Mouse (Mus musculus): ENCODE measurements around the gene Iqgap1. TPM values are rescaled to one million over a fixed set of nuclear protein-coding genes. Genes with fewer than 3 reads are reported as not detected.

The Iqgap1 gene
- polyA plus RNA-seq, 1 experiment from 2014 or later: 476 TPM

DNA sequence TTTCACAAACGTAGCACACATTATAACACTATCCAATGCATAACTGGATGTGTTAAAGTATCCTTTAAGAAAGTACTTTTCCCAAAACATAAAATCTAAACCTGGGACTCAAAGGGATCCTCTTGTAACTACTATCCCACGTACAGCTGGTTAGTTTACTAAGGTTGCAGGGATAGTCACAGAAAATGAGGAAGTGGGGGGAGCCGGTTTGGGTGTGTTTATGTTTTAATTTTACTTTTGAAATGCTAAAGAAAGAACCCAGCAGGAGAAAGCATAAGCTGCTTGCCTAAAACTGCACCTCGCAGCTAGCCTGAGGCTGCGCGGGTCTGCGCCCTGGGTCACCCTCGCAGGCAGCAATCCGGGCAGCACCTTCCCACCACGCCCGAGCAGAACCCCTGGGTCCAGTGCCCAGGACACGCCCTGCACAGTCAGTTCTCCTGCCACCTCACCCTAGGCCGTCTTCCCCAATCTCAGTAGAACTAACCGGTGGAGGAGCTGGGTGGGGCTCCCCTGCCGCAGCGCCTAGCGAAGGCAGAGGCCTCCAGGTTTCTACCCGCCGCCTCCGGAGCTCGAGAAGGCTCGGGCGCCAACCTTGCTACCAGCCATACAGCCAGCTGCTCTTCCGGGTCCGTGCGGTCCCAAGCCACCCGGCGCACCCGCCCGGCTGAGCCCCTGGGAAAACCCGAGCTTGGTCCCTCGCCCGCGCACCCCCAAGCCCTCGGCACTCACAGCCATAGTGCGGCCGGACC, 23.2 kb downstream of the Iqgap1 start:
- under 1% methylated on average over 31 of the region's 37 CpGs for WGBS (ENCODE audit: missing documents)
- H3K4me3 ChIP-seq (ENCODE audit: inconsistent target): peak overlapping the region; percentile 85
- H3K27ac ChIP-seq: peak overlapping the region; percentile 78
- peaks cover 22% of the 10 kb centered on the region; the same call in 1 of the 2 replicates for H3K36me3 ChIP-seq (ENCODE audit: inconsistent target)
- H3K79me2 ChIP-seq (ENCODE audit: inconsistent target): peaks cover 54% of the 10 kb centered on the region

GRCm38 (mm10) chr7:80799307-80799706, 26.5 kb downstream of the Iqgap1 start:
- Histone ChIP-seq H3K4me3 (ENCODE audit: inconsistent target) (no peak overlapping the region), H3K36me3 (ENCODE audit: inconsistent target) (peaks cover 51% of the 10 kb centered on the region), H3K27ac (no peak overlapping the region; the same call in 1 of the 2 replicates), H3K79me2 (ENCODE audit: inconsistent target) (peaks cover 86% of the 10 kb centered on the region)
- WGBS (ENCODE audit: missing documents): 61% methylated on average over 4 of the region's 5 CpGs

GRCm38 (mm10) chr7:80796805-80797567, 28.8 kb downstream of the Iqgap1 start:
- H3K36me3 ChIP-seq (ENCODE audit: inconsistent target): peaks cover 63% of the 10 kb centered on the region
- H3K4me3 ChIP-seq (ENCODE audit: inconsistent target): no peak overlapping the region
- WGBS (ENCODE audit: missing documents): 75% methylated on average over 15 of the region's 15 CpGs
- no peak overlapping the region for H3K27ac ChIP-seq
- H3K79me2 ChIP-seq (ENCODE audit: inconsistent target): peaks cover 99% of the 10 kb centered on the region

GRCm38 (mm10) chr7:80796258-80796657, 29.5 kb downstream of the Iqgap1 start:
- H3K27ac ChIP-seq: no peak overlapping the region
- H3K36me3 ChIP-seq (ENCODE audit: inconsistent target): peaks cover 63% of the 10 kb centered on the region
- WGBS (ENCODE audit: missing documents): 100% methylated on average over 6 of the region's 6 CpGs
- H3K4me3 ChIP-seq (ENCODE audit: inconsistent target): no peak overlapping the region
- peaks cover 99% of the 10 kb centered on the region for H3K79me2 ChIP-seq (ENCODE audit: inconsistent target)

- no peak overlapping the region for H3K4me3 ChIP-seq (ENCODE audit: inconsistent target)
- 54% methylated on average over 5 of the region's 5 CpGs for WGBS (ENCODE audit: missing documents)
- H3K27ac ChIP-seq: peak overlapping the region; percentile 67
Observed at GRCm38 (mm10) chr7:80789534-80789933, 36.2 kb downstream of the Iqgap1 start.

GRCm38 (mm10) chr7:80789061-80789460, 36.7 kb downstream of the Iqgap1 start:
- 40% methylated on average over 1 of the region's 1 CpGs for WGBS (ENCODE audit: missing documents)
- Histone ChIP-seq H3K27ac (peak overlapping the region; percentile 67), H3K79me2 (ENCODE audit: inconsistent target) (peaks cover 99% of the 10 kb centered on the region), H3K4me3 (ENCODE audit: inconsistent target) (no peak overlapping the region), H3K36me3 (ENCODE audit: inconsistent target) (peaks cover 12% of the 10 kb centered on the region; the same call in 1 of the 2 replicates)

More at GRCm38 (mm10) chr7:80789534-80789933, 36.2 kb downstream of the Iqgap1 start:
- Histone ChIP-seq H3K79me2 (ENCODE audit: inconsistent target) (peaks cover 99% of the 10 kb centered on the region), H3K36me3 (ENCODE audit: inconsistent target) (peaks cover 12% of the 10 kb centered on the region; the same call in 1 of the 2 replicates)

- WGBS (ENCODE audit: missing documents): 94% methylated on average over 7 of the region's 7 CpGs
- Histone ChIP-seq H3K27ac (peak overlapping the region; percentile 32; the same call in 1 of the 2 replicates), H3K79me2 (ENCODE audit: inconsistent target) (peaks cover 99% of the 10 kb centered on the region), H3K4me3 (ENCODE audit: inconsistent target) (no peak overlapping the region), H3K36me3 (ENCODE audit: inconsistent target) (peaks cover 8% of the 10 kb centered on the region; the same call in 1 of the 2 replicates)
Observed at GRCm38 (mm10) chr7:80788002-80788401, 37.8 kb downstream of the Iqgap1 start.

DNA sequence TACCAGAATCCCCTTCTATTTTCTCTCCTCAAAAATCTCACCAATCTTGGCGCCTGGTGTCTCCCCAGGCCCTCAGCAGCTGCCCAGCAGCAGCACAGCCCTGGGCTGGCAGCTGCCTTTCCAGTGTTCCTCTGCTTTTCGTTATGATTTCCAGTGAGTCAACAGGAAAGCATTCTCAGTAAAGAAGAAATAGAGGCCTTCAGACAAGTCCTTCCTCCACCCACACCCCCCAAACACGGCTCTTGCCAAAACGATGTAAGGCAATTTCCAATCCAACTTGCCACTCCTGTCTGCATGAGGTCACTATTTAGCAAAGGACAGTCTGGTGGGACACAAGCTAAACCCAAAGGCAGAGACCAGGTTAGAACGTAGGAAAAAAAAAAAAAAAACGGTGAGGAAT, 39.0 kb downstream of the Iqgap1 start:
- Histone ChIP-seq H3K4me3 (ENCODE audit: inconsistent target) (no peak overlapping the region), H3K79me2 (ENCODE audit: inconsistent target) (peaks cover 99% of the 10 kb centered on the region), H3K27ac (peak overlapping the region; percentile 47), H3K36me3 (ENCODE audit: inconsistent target) (no peaks in the 10 kb centered on the region; the same call in 1 of the 2 replicates)
- WGBS (ENCODE audit: missing documents): 43% methylated on average over 6 of the region's 6 CpGs

DNA sequence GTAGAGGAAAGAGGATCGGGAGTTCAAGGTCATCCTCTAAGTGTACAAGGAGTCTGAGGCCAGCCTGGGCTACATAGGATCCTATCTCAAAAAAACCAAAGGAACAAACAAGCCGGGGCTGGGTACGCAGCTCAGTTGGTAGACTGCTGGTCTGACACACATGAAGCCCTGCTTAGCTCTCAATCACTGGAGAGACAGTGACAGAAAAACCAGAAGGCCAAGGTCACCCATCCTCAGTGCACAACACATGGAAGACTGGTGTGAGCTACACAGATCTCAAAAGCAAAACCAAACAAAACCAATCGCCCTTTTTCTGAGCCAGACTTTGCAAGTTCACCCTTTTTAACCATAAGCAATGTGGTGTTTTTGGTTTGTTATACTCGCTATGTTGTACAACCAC, 41.9 kb downstream of the Iqgap1 start:
- Histone ChIP-seq H3K36me3 (ENCODE audit: inconsistent target) (no peaks in the 10 kb centered on the region; the same call in 1 of the 2 replicates), H3K27ac (peak overlapping the region; percentile 97; the same call in 1 of the 2 replicates), H3K4me3 (ENCODE audit: inconsistent target) (no peak overlapping the region), H3K79me2 (ENCODE audit: inconsistent target) (peaks cover 99% of the 10 kb centered on the region)
- 78% methylated on average over 5 of the region's 5 CpGs for WGBS (ENCODE audit: missing documents)

- 35% methylated on average over 12 of the region's 17 CpGs for WGBS (ENCODE audit: missing documents)
- Histone ChIP-seq H3K79me2 (ENCODE audit: inconsistent target) (peaks cover 99% of the 10 kb centered on the region), H3K27ac (peak overlapping the region; percentile 97), H3K36me3 (ENCODE audit: inconsistent target) (peaks cover 6% of the 10 kb centered on the region; the same call in 1 of the 2 replicates), H3K4me3 (ENCODE audit: inconsistent target) (no peak overlapping the region; the same call in 1 of the 2 replicates)
Observed at GRCm38 (mm10) chr7:80782155-80783109, 43.3 kb downstream of the Iqgap1 start.

DNA sequence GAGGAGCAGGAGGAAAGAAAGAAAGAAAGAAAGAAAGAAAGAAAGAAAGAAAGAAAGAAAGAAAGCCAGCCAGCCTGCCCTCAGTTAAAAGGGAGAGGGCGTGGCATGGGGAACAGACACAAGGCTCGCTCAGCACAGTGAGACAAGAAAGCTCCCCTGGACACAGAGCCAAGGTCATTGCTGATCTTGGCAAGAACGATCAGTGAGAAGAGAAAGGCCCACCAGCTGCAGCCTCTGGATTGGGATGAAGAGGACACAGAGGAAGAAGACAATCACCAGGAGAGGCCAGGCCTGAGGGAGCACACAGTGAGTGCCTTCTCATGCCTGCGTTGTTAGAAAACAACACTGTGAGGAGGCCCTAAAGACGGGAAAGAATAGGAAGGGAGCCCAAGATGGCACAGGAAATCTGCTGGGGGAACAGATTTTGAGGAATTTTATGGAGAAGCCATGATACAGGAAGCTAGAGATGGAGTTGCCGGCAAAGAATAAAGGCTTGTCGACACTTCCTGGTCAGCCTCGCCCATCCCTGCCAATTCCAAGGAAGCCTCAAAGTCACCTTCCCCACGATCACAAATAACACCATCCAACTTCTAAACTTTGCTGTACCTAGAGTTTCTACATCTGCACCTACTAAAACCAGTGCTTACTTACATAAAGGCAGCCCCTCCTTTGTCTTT, 44.2 kb downstream of the Iqgap1 start:
- 65% methylated on average over 8 of the region's 9 CpGs for WGBS (ENCODE audit: missing documents)
- no peak overlapping the region; the same call in 1 of the 2 replicates for H3K4me3 ChIP-seq (ENCODE audit: inconsistent target)
- peak overlapping the region; percentile 97 for H3K27ac ChIP-seq
- peaks cover 99% of the 10 kb centered on the region for H3K79me2 ChIP-seq (ENCODE audit: inconsistent target)
- peaks cover 10% of the 10 kb centered on the region; the same call in 1 of the 2 replicates for H3K36me3 ChIP-seq (ENCODE audit: inconsistent target)

DNA sequence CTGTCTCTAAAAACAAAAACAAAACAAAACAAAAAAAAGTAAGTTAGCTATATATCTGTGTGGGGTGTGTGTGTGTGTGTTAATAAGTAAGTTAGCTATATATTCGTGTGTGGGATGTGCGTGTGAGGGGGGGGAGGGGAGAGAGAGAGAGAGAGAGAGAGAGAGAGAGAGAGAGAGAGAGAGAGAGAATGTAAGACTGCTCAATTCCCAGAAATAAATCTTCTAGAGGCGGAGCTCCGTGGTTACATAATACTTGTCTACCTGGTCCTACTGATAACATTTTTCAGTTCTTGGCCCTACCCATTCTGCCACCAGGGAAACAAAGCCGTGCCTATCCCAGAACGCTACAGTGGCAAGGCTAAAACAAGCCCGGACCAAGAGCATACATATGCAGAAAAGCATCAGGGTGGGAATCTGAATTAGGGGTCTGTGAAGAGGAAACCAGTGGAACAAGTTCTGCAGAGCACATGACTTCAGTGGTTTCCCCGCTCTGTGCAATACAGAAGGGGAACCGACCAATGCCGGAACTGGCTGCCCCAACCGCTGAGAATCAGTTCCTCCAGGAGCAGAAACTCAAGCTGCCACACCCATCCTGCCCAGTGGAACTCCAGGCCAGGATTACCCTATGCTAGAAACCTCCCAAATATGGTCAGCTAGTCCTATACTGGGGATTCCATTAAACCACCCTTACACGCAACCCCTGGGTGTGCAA, 46.7 kb downstream of the Iqgap1 start:
- no peak overlapping the region for H3K4me3 ChIP-seq (ENCODE audit: inconsistent target)

DNA sequence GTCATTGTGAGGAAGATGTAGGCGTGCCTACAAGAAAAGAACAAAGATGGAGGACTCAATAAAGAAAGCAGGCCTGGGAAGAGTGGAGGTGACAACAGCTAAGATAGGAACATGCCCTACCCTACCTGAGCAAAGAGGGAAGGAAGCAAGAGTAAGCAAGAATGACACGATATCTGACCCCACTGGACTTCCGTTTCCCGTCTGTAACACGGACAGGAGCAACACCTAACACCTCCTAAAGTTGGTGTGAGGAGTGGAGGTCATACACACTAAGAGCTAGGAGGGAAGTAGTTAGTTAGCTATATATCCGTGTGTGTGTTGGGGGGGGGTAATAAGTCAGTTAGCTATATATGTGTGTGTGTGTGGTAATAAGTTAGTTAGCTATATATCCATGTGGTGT, 47.4 kb downstream of the Iqgap1 start:
- WGBS (ENCODE audit: missing documents): 28% methylated on average over 6 of the region's 6 CpGs
- Histone ChIP-seq H3K79me2 (ENCODE audit: inconsistent target) (peaks cover 96% of the 10 kb centered on the region), H3K4me3 (ENCODE audit: inconsistent target) (no peak overlapping the region), H3K36me3 (ENCODE audit: inconsistent target) (peaks cover 13% of the 10 kb centered on the region; the same call in 1 of the 2 replicates), H3K27ac (peak overlapping the region; percentile 97)

More for the DNA sequence above, 46.7 kb downstream of the Iqgap1 start:
- Histone ChIP-seq H3K27ac (peak overlapping the region; percentile 97), H3K79me2 (ENCODE audit: inconsistent target) (peaks cover 96% of the 10 kb centered on the region), H3K36me3 (ENCODE audit: inconsistent target) (peaks cover 10% of the 10 kb centered on the region; the same call in 1 of the 2 replicates)
- 3% methylated on average over 12 of the region's 12 CpGs for WGBS (ENCODE audit: missing documents)

Measured in macrophage (primary cell).